Mouse (Mus musculus): Measurements from ENCODE around the gene Serpina9.

DNA sequence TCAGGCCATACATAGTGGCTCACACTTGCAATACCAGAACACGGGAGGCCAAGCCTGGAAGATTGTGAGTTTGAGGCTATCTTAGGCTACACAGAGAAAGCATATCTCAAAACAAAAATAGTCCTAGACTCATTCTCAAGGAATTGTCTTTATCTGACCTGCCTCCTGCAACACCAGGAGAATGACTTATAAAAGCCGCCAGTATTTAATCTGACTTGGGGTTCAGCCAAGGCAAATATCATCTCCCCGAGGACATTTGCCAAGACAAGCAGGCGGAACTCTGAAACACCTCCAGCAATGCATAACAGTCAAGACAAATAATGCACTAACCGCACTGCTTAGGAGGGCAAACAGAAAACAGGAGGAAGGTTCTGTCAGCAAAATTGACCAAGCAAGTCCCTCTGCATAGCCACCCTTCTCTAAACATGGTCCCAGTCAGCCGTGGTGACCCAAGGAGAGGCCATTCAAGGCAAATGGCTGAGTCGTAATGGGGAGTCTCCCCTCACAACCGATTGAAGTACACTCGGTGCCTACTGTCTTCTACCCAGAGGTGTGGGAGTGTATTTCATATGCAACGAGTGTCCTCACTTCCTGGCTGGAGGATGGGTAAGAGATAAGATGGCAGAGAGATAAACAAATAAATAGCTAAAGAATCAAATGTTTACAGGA is 10.9 kb downstream of the Serpina9 start:
- TF ChIP-seq POLR2A (IDR thresholded peaks at IDR 0.05; ENCODE audit: control insufficient read depth, extremely low read depth, insufficient read depth, low read length, poor library complexity), result no peak
- TF ChIP-seq CTCF (IDR thresholded peaks at IDR 0.05; ENCODE audit: borderline replicate concordance, control insufficient read depth, extremely low read depth, insufficient read depth, low read length, poor library complexity), result no peak

Data from thymus, adult 2 months (tissue).